Mouse (Mus musculus) heart, postnatal 14 days (tissue): ENCODE measurements around the gene Wt1. TPM values are rescaled to one million over a fixed set of nuclear protein-coding genes. Genes with fewer than 3 reads are reported as not detected.

Experiments
- DNase-seq, 2 experiments: peaks; one replicate each; pipeline ENCODE4 v3.0.0; 2021 to 2022
- intact Hi-C: fragments of 180-260 bp; cut with DNase I; formaldehyde crosslinking; loops from one replicate; pipeline ENCODE4 v1.15.1; 2025
- total RNA-seq, 2 experiments: library from RNA; stranded (reverse); gene quantifications; 2 replicates each; pipeline ENCODE4 v1.2.3; 2021

Wt1 gene
- total RNA-seq, 2 experiments from 2014 or later = 13.0 to 13.8 TPM

GRCm38 (mm10) chr2:105162763-105163162 is 36.4 kb downstream of the Wt1 start:
- intact Hi-C loops = no loop called here
- DNase-seq = no peak

GRCm38 (mm10) chr2:105168137-105168536 is 41.8 kb downstream of the Wt1 start:
- DNase-seq = no peak
- intact Hi-C loops = no loop called here

- intact Hi-C loops = no loop called here
- DNase-seq = no peak
These were observed 47.9 kb downstream of the Wt1 start for GRCm38 (mm10) chr2:105174254-105174653.

GRCm38 (mm10) chr2:105178871-105179270 is 52.5 kb downstream of the Wt1 start:
- intact Hi-C loops = loop anchor here (5.0 kb wide), 1 partner anchor 47 kb away; no protein-coding TSS in a partner anchor
- DNase-seq = no peak

GRCm38 (mm10) chr2:105182501-105182900 is 56.2 kb downstream of the Wt1 start:
- DNase-seq = no peak

GRCm38 (mm10) chr2:105185140-105185539 is 58.8 kb downstream of the Wt1 start:
- DNase-seq = no peak

More at GRCm38 (mm10) chr2:105182501-105182900, 56.2 kb downstream of the Wt1 start:
- intact Hi-C loops = no loop called here

GRCm38 (mm10) chr2:105185768-105186529 is 59.6 kb downstream of the Wt1 start:
- DNase-seq = no peak
- intact Hi-C loops = loop anchor here (1.0 to 5.0 kb wide), 3 partner anchors 74 to 301 kb away; no protein-coding TSS in a partner anchor

More at GRCm38 (mm10) chr2:105185140-105185539, 58.8 kb downstream of the Wt1 start:
- intact Hi-C loops = loop anchor here (5.0 kb wide), 2 partner anchors 73 to 113 kb away; no protein-coding TSS in a partner anchor

- no peak for DNase-seq
- intact Hi-C loops = loop anchor here (1.0 to 5.0 kb wide), 3 partner anchors 74 to 301 kb away; no protein-coding TSS in a partner anchor
These were observed 60.3 kb downstream of the Wt1 start for GRCm38 (mm10) chr2:105186591-105186990.

- peak in 1 of 2 experiments; percentile 31 for DNase-seq
- intact Hi-C loops = loop anchor here (5.0 kb wide), 2 partner anchors 76 to 116 kb away; no protein-coding TSS in a partner anchor
These were observed 61.9 kb downstream of the Wt1 start for GRCm38 (mm10) chr2:105188182-105188581.

- DNase-seq = peak in 1 of 2 experiments; percentile 13
- intact Hi-C loops = loop anchor here (5.0 kb wide), 2 partner anchors 77 to 117 kb away; no protein-coding TSS in a partner anchor
These were observed 63.0 kb downstream of the Wt1 start for GRCm38 (mm10) chr2:105189352-105189751.

- intact Hi-C loops = no loop called here
- no peak for DNase-seq
These were observed 73.8 kb downstream of the Wt1 start for GRCm38 (mm10) chr2:105200152-105200551.

- intact Hi-C loops = no loop called here
- DNase-seq = no peak
These were observed 80.3 kb downstream of the Wt1 start for GRCm38 (mm10) chr2:105206563-105207174.

- DNase-seq = no peak
- intact Hi-C loops = no loop called here
These were observed 86.5 kb downstream of the Wt1 start for GRCm38 (mm10) chr2:105212839-105213238.

GRCm38 (mm10) chr2:105215914-105216313 is 89.6 kb downstream of the Wt1 start:
- DNase-seq = no peak
- intact Hi-C loops = no loop called here

- no peak for DNase-seq
- intact Hi-C loops = no loop called here
These were observed 92.9 kb downstream of the Wt1 start for GRCm38 (mm10) chr2:105219229-105219628.

GRCm38 (mm10) chr2:105219664-105220063 is 93.3 kb downstream of the Wt1 start:
- no peak for DNase-seq
- intact Hi-C loops = no loop called here

- no peak for DNase-seq
- intact Hi-C loops = no loop called here
These were observed 94.5 kb downstream of the Wt1 start for GRCm38 (mm10) chr2:105220738-105221303.
